Mouse (Mus musculus) hindbrain, embryonic 12.5 days (tissue): ENCODE data around the gene Adam10. TPM values are rescaled to one million over a fixed set of nuclear protein-coding genes. Genes with fewer than 3 reads are reported as not detected.
A peak's percentile ranks its signal among the peaks of the same experiment; 100 is the strongest.

Experiments
- ATAC-seq: fragments of 200-750 bp; cut with Nextera tagmentation; 2 replicates; pipeline ENCODE4 v1.8.0; 2017; ENCODE audit warnings: moderate TSS enrichment; ENCODE audit not compliant: low FRiP score
- H3K27ac ChIP-seq: fragments of 300-500 bp; sonication (generic); 2 replicates; pipeline ENCODE4 v1.5.1; 2016; ENCODE audit warnings: mild to moderate bottlenecking
- H3K27me3 ChIP-seq: fragments of 300-500 bp; sonication (generic); 2 replicates; pipeline ENCODE4 v1.6.1; 2016; ENCODE audit warnings: mild to moderate bottlenecking
- H3K36me3 ChIP-seq: fragments of 300-500 bp; sonication (generic); 2 replicates; pipeline ENCODE4 v1.6.1; 2016; ENCODE audit warnings: mild to moderate bottlenecking
- H3K4me1 ChIP-seq: fragments of 300-500 bp; sonication (generic); 2 replicates; pipeline ENCODE4 v1.6.1; 2016
- H3K4me2 ChIP-seq: fragments of 300-500 bp; sonication (generic); replicated peaks from 2 replicates; pipeline ENCODE4 v1.6.1; 2016; ENCODE audit warnings: mild to moderate bottlenecking
- H3K4me3 ChIP-seq: fragments of 300-500 bp; sonication (generic); 2 replicates; pipeline ENCODE4 v1.5.1; 2016; ENCODE audit warnings: mild to moderate bottlenecking
- H3K9ac ChIP-seq: fragments of 300-500 bp; sonication (generic); 2 replicates; pipeline ENCODE4 v1.6.1; 2016; ENCODE audit warnings: mild to moderate bottlenecking, moderate library complexity
- H3K9me3 ChIP-seq: fragments of 300-500 bp; sonication (generic); replicated peaks from 2 replicates; pipeline ENCODE4 v1.6.1; 2016; ENCODE audit warnings: mild to moderate bottlenecking
- WGBS: fragments of 180-500 bp; shearing (Covaris S2); methylation state at CpG from one replicate; pipeline ENCODE4 v1.1.7; 2016; 5-methylcytosine and 5-hydroxymethylcytosine counted together
- polyA plus RNA-seq: library from polyadenylated mRNA; unstranded; fragments of >200 nt; fragmentation: Nextera tagmentation; extraction: Ambion mirVana; gene quantifications from 2 replicates; pipeline ENCODE4 v1.2.1, GENCODE M21; 2016

Gene Adam10
- polyA plus RNA-seq, 1 experiment from 2014 or later, result 88.4 TPM

GRCm38 (mm10) chr9:70679132-70680091 is 615 bp downstream of the Adam10 start:
- H3K36me3 ChIP-seq, result no peaks in the 10 kb centered on the region
- ATAC-seq, result peak; percentile 76
- H3K4me2 ChIP-seq, result peak overlapping the region; percentile 87
- H3K9me3 ChIP-seq, result no peaks in the 10 kb centered on the region
- peak overlapping the region; percentile 99 for H3K9ac ChIP-seq
- under 1% methylated on average over 101 of the region's 103 CpGs for WGBS
- H3K27me3 ChIP-seq, result no peaks in the 10 kb centered on the region
- H3K4me1 ChIP-seq, result peaks cover 15% of the 10 kb centered on the region
- peak overlapping the region; percentile 99 for H3K4me3 ChIP-seq
- H3K27ac ChIP-seq, result peak overlapping the region; percentile 99

- 93% methylated on average over 1 of the region's 1 CpGs for WGBS
- Histone ChIP-seq H3K9me3 (no peaks in the 10 kb centered on the region), H3K4me2 (no peak overlapping the region), H3K27ac (no peak overlapping the region), H3K4me1 (peaks cover 15% of the 10 kb centered on the region), H3K36me3 (no peaks in the 10 kb centered on the region), H3K4me3 (no peak overlapping the region), H3K9ac (no peak overlapping the region), H3K27me3 (no peaks in the 10 kb centered on the region)
- ATAC-seq, result no peak
Observed at GRCm38 (mm10) chr9:70682202-70682601, 3.4 kb downstream of the Adam10 start.

- Histone ChIP-seq H3K4me2 (no peak overlapping the region), H3K27me3 (no peaks in the 10 kb centered on the region), H3K4me3 (no peak overlapping the region), H3K27ac (no peak overlapping the region), H3K9ac (no peak overlapping the region), H3K4me1 (no peaks in the 10 kb centered on the region), H3K9me3 (no peaks in the 10 kb centered on the region), H3K36me3 (no peaks in the 10 kb centered on the region)
- WGBS, result 96% methylated on average over 2 of the region's 2 CpGs
- no peak for ATAC-seq
Observed at GRCm38 (mm10) chr9:70688301-70688968, 9.6 kb downstream of the Adam10 start.

- WGBS, result 79% methylated on average over 3 of the region's 3 CpGs
- Histone ChIP-seq H3K4me2 (no peak overlapping the region), H3K4me1 (no peaks in the 10 kb centered on the region), H3K9ac (no peak overlapping the region), H3K27ac (no peak overlapping the region), H3K4me3 (no peak overlapping the region), H3K36me3 (no peaks in the 10 kb centered on the region), H3K27me3 (no peaks in the 10 kb centered on the region), H3K9me3 (no peaks in the 10 kb centered on the region)
- no peak for ATAC-seq
Observed at GRCm38 (mm10) chr9:70689926-70690325, 11.1 kb downstream of the Adam10 start.

GRCm38 (mm10) chr9:70690579-70690978 is 11.8 kb downstream of the Adam10 start:
- Histone ChIP-seq H3K4me2 (no peak overlapping the region), H3K4me1 (no peaks in the 10 kb centered on the region), H3K27me3 (no peaks in the 10 kb centered on the region), H3K36me3 (no peaks in the 10 kb centered on the region), H3K27ac (no peak overlapping the region), H3K9ac (no peak overlapping the region), H3K9me3 (no peaks in the 10 kb centered on the region), H3K4me3 (no peak overlapping the region)
- ATAC-seq, result no peak

- no peaks in the 10 kb centered on the region for H3K4me1 ChIP-seq
- no peak for ATAC-seq
- no peak overlapping the region for H3K4me2 ChIP-seq
- no peaks in the 10 kb centered on the region for H3K27me3 ChIP-seq
- H3K9ac ChIP-seq, result no peak overlapping the region
- H3K36me3 ChIP-seq, result no peaks in the 10 kb centered on the region
- 88% methylated on average over 2 of the region's 2 CpGs for WGBS
- no peak overlapping the region for H3K4me3 ChIP-seq
- H3K9me3 ChIP-seq, result no peaks in the 10 kb centered on the region
- H3K27ac ChIP-seq, result no peak overlapping the region
Observed at GRCm38 (mm10) chr9:70691772-70692693, 13.2 kb downstream of the Adam10 start.

GRCm38 (mm10) chr9:70695723-70696122 is 16.9 kb downstream of the Adam10 start:
- Histone ChIP-seq H3K27me3 (no peaks in the 10 kb centered on the region), H3K4me3 (no peak overlapping the region), H3K9ac (no peak overlapping the region), H3K4me2 (no peak overlapping the region), H3K9me3 (no peaks in the 10 kb centered on the region), H3K36me3 (no peaks in the 10 kb centered on the region), H3K27ac (no peak overlapping the region), H3K4me1 (no peaks in the 10 kb centered on the region)
- no peak for ATAC-seq
- WGBS, result 92% methylated on average over 2 of the region's 2 CpGs

- H3K27ac ChIP-seq, result no peak overlapping the region
- H3K9me3 ChIP-seq, result no peaks in the 10 kb centered on the region
- no peak overlapping the region for H3K4me2 ChIP-seq
- no peaks in the 10 kb centered on the region for H3K4me1 ChIP-seq
- H3K9ac ChIP-seq, result no peak overlapping the region
- no peaks in the 10 kb centered on the region for H3K36me3 ChIP-seq
- H3K27me3 ChIP-seq, result no peaks in the 10 kb centered on the region
- no peak for ATAC-seq
- WGBS, result 83% methylated on average over 1 of the region's 1 CpGs
- H3K4me3 ChIP-seq, result no peak overlapping the region
Observed at GRCm38 (mm10) chr9:70698090-70698489, 19.3 kb downstream of the Adam10 start.

- 93% methylated on average over 5 of the region's 5 CpGs for WGBS
- peaks cover 11% of the 10 kb centered on the region; the same call in 1 of the 2 replicates for H3K36me3 ChIP-seq
Observed at GRCm38 (mm10) chr9:70703597-70704203, 24.9 kb downstream of the Adam10 start.

GRCm38 (mm10) chr9:70706444-70706843 is 27.6 kb downstream of the Adam10 start:
- no peak for ATAC-seq
- no peak overlapping the region for H3K4me3 ChIP-seq
- H3K27ac ChIP-seq, result no peak overlapping the region
- no peaks in the 10 kb centered on the region for H3K27me3 ChIP-seq
- H3K9me3 ChIP-seq, result no peaks in the 10 kb centered on the region
- no peak overlapping the region for H3K4me2 ChIP-seq
- no peak overlapping the region for H3K9ac ChIP-seq
- peaks cover 11% of the 10 kb centered on the region; the same call in 1 of the 2 replicates for H3K36me3 ChIP-seq
- WGBS, result 96% methylated on average over 1 of the region's 1 CpGs
- H3K4me1 ChIP-seq, result no peaks in the 10 kb centered on the region

More at GRCm38 (mm10) chr9:70703597-70704203, 24.9 kb downstream of the Adam10 start:
- ATAC-seq, result no peak
- no peak overlapping the region for H3K4me2 ChIP-seq
- no peaks in the 10 kb centered on the region for H3K9me3 ChIP-seq
- H3K4me1 ChIP-seq, result no peaks in the 10 kb centered on the region
- no peaks in the 10 kb centered on the region for H3K27me3 ChIP-seq
- H3K27ac ChIP-seq, result no peak overlapping the region
- no peak overlapping the region for H3K4me3 ChIP-seq
- no peak overlapping the region for H3K9ac ChIP-seq

- ATAC-seq, result no peak
- 33% methylated on average over 2 of the region's 2 CpGs for WGBS
- H3K27ac ChIP-seq, result 0 out of 2 replicates have a peak overlapping the region, but pooled peaks have one; percentile 8
Observed at GRCm38 (mm10) chr9:70729544-70729943, 50.7 kb downstream of the Adam10 start.

More at GRCm38 (mm10) chr9:70729544-70729943, 50.7 kb downstream of the Adam10 start:
- H3K4me2 ChIP-seq, result no peak overlapping the region
- H3K9me3 ChIP-seq, result no peaks in the 10 kb centered on the region
- H3K27me3 ChIP-seq, result no peaks in the 10 kb centered on the region
- H3K4me1 ChIP-seq, result 0 out of 2 replicates have a peak, but pooled peaks cover 5% of the 10 kb centered on the region
- H3K36me3 ChIP-seq, result no peaks in the 10 kb centered on the region
- no peak overlapping the region for H3K4me3 ChIP-seq
- H3K9ac ChIP-seq, result no peak overlapping the region
